Comparison of ENCODE assay signal across 17 mouse cellular contexts in genomic region chr8:125667248-125667647, GRCm38 (mm10). TPM values are rescaled to one million over a fixed set of nuclear protein-coding genes. Genes with fewer than 3 reads are reported as not detected.
DNase-seq lines count a peak whose midpoint lies in the region; ATAC-seq lines count a peak whose summit lies in the region.
"Had no signal": no experiment of that assay in that cellular context is flagged by ENCODE, and none has a peak within 500 bp of the region (broad histone marks: within the 10 kb centered on the region; RNA-seq: fewer than 3 reads in every experiment).

No protein-coding gene starts in this region.

- peak overlapping the region; percentile 95 for H3K27ac ChIP-seq in heart, embryonic 15.5 days
- no peak overlapping the region for H3K27ac ChIP-seq in midbrain, embryonic 10.5 days (replicated peaks)
- no peak overlapping the region for H3K27ac ChIP-seq in hindbrain, embryonic 11.5 days (ENCODE audit: low read depth, low read length)
- H3K27ac ChIP-seq: forebrain, embryonic 15.5 days; kidney, postnatal 0 days had no signal

- no peak for ATAC-seq in heart, embryonic 15.5 days (replicated peaks; ENCODE audit: insufficient number of reproducible peaks, insufficient read depth, low FRiP score, low read depth)
- no peak for ATAC-seq in hindbrain, embryonic 11.5 days (ENCODE audit: low FRiP score)
- ATAC-seq: forebrain, embryonic 15.5 days; intestine, embryonic 16.5 days; liver, postnatal 0 days had no signal

- H3K4me3 ChIP-seq in heart, embryonic 15.5 days = no peak overlapping the region
- no peak overlapping the region for H3K4me3 ChIP-seq in midbrain, embryonic 10.5 days
- H3K4me3 ChIP-seq in hindbrain, embryonic 11.5 days (ENCODE audit: low read depth, low read length) = no peak overlapping the region
- H3K4me3 ChIP-seq: erythroblast, embryonic 14.5 days; forebrain, embryonic 15.5 days had no signal

- 65% methylated on average over 2 of the region's 2 CpGs for WGBS in heart, embryonic 15.5 days
- 87% methylated on average over 2 of the region's 2 CpGs for WGBS in midbrain, embryonic 10.5 days
- WGBS in hindbrain, embryonic 11.5 days = 85% methylated on average over 2 of the region's 2 CpGs

- H3K4me2 ChIP-seq in heart, embryonic 15.5 days = no peak overlapping the region
- H3K4me2 ChIP-seq in hindbrain, embryonic 11.5 days (replicated peaks; ENCODE audit: low read depth, low read length) = no peak overlapping the region
- H3K4me2 ChIP-seq: forebrain, embryonic 15.5 days had no signal

- H3K9me3 ChIP-seq in heart, embryonic 15.5 days (replicated peaks) = no peaks in the 10 kb centered on the region; the same call in 1 of the 2 replicates
- peaks cover 30% of the 10 kb centered on the region for H3K9me3 ChIP-seq in midbrain, embryonic 10.5 days (replicated peaks)
- H3K9me3 ChIP-seq in hindbrain, embryonic 11.5 days (ENCODE audit: control insufficient read depth, low read length) = peaks cover 18% of the 10 kb centered on the region

- DNase-seq in heart, postnatal 4 days = no peak
- peak; percentile 81 for DNase-seq in CD4-positive helper T cell, adult 2 months (ENCODE audit: low read depth, low spot score)
- peak; percentile 56 for DNase-seq in CD4-positive, CD25-positive, alpha-beta regulatory T cell, adult 2 months (ENCODE audit: low read depth, low spot score)
- DNase-seq in naive thymus-derived CD4-positive, alpha-beta T cell, adult 2 months (ENCODE audit: low read depth) = peak; percentile 85
- no peak for DNase-seq in midbrain, embryonic 10.5 days (ENCODE audit: low spot score)
- DNase-seq in hindbrain, embryonic 11.5 days (ENCODE audit: low spot score) = no peak
- DNase-seq: adrenal gland, postnatal 10 days; cerebellum, adult 11-12 months; cerebellum, postnatal 36 days; liver; liver, postnatal 0 days; right cerebral cortex, adult 18-20 months had no signal

- no peak overlapping the region for H3K9ac ChIP-seq in heart, embryonic 15.5 days
- no peak overlapping the region for H3K9ac ChIP-seq in hindbrain, embryonic 11.5 days (ENCODE audit: low read depth, low read length)
- H3K9ac ChIP-seq: forebrain, embryonic 15.5 days; liver, postnatal 0 days had no signal

- no peaks in the 10 kb centered on the region for H3K27me3 ChIP-seq in heart, embryonic 15.5 days
- H3K27me3 ChIP-seq in midbrain, embryonic 10.5 days (ENCODE audit: low read depth, poor library complexity, severe bottlenecking) = peaks cover 30% of the 10 kb centered on the region
- H3K27me3 ChIP-seq in hindbrain, embryonic 11.5 days (ENCODE audit: control insufficient read depth, insufficient read depth, low read length) = no peaks in the 10 kb centered on the region; the same call in 1 of the 2 replicates
- H3K27me3 ChIP-seq: forebrain, embryonic 15.5 days had no signal

- peaks cover 14% of the 10 kb centered on the region for H3K36me3 ChIP-seq in heart, embryonic 15.5 days
- peaks cover 22% of the 10 kb centered on the region for H3K36me3 ChIP-seq in midbrain, embryonic 10.5 days
- no peaks in the 10 kb centered on the region for H3K36me3 ChIP-seq in hindbrain, embryonic 11.5 days (ENCODE audit: control insufficient read depth, insufficient read depth, low read length)

- peaks cover 44% of the 10 kb centered on the region for H3K4me1 ChIP-seq in heart, embryonic 15.5 days (replicated peaks)
- H3K4me1 ChIP-seq in midbrain, embryonic 10.5 days = peaks cover 49% of the 10 kb centered on the region
- 0 out of 2 replicates have a peak, but pooled peaks cover 3% of the 10 kb centered on the region for H3K4me1 ChIP-seq in hindbrain, embryonic 11.5 days (replicated peaks; ENCODE audit: control insufficient read depth, insufficient read depth, low read length)

RNA-seq across cellular contexts. Expression of gene Map10, which starts 2.4 kb away (rescaled TPM):
- polyA plus RNA-seq in heart, embryonic 15.5 days (2015; fragmentation: Nextera tagmentation; extraction: Ambion mirVana) = 6.0 and 6.6 TPM in 2 replicates
- 1 to 10 TPM; 5.4 to 5.9 TPM for total RNA-seq in heart, postnatal 4 days (2021)
- 7.8 and 8.0 TPM in 2 replicates for polyA plus RNA-seq in midbrain, embryonic 10.5 days (2016; fragmentation: Nextera tagmentation; extraction: Ambion mirVana)
- polyA plus RNA-seq in hindbrain, embryonic 11.5 days (2014; fragmentation: Nextera tagmentation; extraction: Ambion mirVana) = 7.7 and 9.7 TPM in 2 replicates
- polyA plus RNA-seq: erythroblast, embryonic 14.5 days had no signal

Comparison
In these comparisons a context has a peak if more than half of its experiments do, and no peak if none do; other contexts are left out.
1. DNase-seq: peak in CD4-positive helper T cell, adult 2 months (single experiment), CD4-positive, CD25-positive, alpha-beta regulatory T cell, adult 2 months (single experiment) and naive thymus-derived CD4-positive, alpha-beta T cell, adult 2 months (single experiment); none in heart, postnatal 4 days (single experiment), midbrain, embryonic 10.5 days (single experiment) and hindbrain, embryonic 11.5 days (single experiment).